Mouse (Mus musculus) embryonic facial prominence, embryonic 12.5 days (tissue): Measurements from ENCODE around the gene Gm35549. TPM values are rescaled to one million over a fixed set of nuclear protein-coding genes. Genes with fewer than 3 reads are reported as not detected.

Source experiments
- ATAC-seq: fragments of 200-750 bp; cut with Nextera tagmentation; 2 replicates; pipeline ENCODE4 v1.8.0; 2017; ENCODE audit not compliant: insufficient number of reproducible peaks, insufficient read depth, low FRiP score, low TSS enrichment
- H3K27ac ChIP-seq: fragments of 300-500 bp; sonication (generic); 2 replicates; pipeline ENCODE4 v1.5.1; 2016; ENCODE audit warnings: mild to moderate bottlenecking
- H3K27me3 ChIP-seq: fragments of 300-500 bp; sonication (generic); 2 replicates; pipeline ENCODE4 v1.6.1; 2016; ENCODE audit warnings: mild to moderate bottlenecking, moderate library complexity
- H3K36me3 ChIP-seq: fragments of 300-500 bp; sonication (generic); 2 replicates; pipeline ENCODE4 v1.6.1; 2016; ENCODE audit warnings: mild to moderate bottlenecking
- H3K4me1 ChIP-seq: fragments of 300-500 bp; sonication (generic); 2 replicates; pipeline ENCODE4 v1.6.1; 2016
- H3K4me2 ChIP-seq: fragments of 300-500 bp; sonication (generic); replicated peaks from 2 replicates; pipeline ENCODE4 v1.6.1; 2016; ENCODE audit warnings: mild to moderate bottlenecking, moderate library complexity
- H3K4me3 ChIP-seq: fragments of 300-500 bp; sonication (generic); 2 replicates; pipeline ENCODE4 v1.5.1; 2016; ENCODE audit warnings: mild to moderate bottlenecking
- H3K9ac ChIP-seq: fragments of 300-500 bp; sonication (generic); 2 replicates; pipeline ENCODE4 v1.6.1; 2016; ENCODE audit warnings: mild to moderate bottlenecking, moderate library complexity
- H3K9me3 ChIP-seq: fragments of 300-500 bp; sonication (generic); 2 replicates; pipeline ENCODE4 v1.6.1; 2016; ENCODE audit warnings: mild to moderate bottlenecking, moderate library complexity
- WGBS: fragments of 180-500 bp; shearing (Covaris S2); methylation state at CpG from one replicate; pipeline ENCODE4 v1.1.7; 2016; 5-methylcytosine and 5-hydroxymethylcytosine counted together
- polyA plus RNA-seq: library from polyadenylated mRNA; unstranded; fragments of >200 nt; fragmentation: Nextera tagmentation; extraction: Ambion mirVana; gene quantifications from 2 replicates; pipeline ENCODE4 v1.2.1, GENCODE M21; 2016

Gene Gm35549
- polyA plus RNA-seq: 0.55 and 0.67 TPM in 2 replicates

GRCm38 (mm10) chr9:122843760-122844159 lies at the start of gene Gm35549:
Gene Gm35549, minus strand, starts transcription at chr9:122844035.
- H3K4me3 ChIP-seq: no peak within 1 kb of the TSS
- no peak within 1 kb of the TSS for H3K27ac ChIP-seq
- H3K36me3 ChIP-seq: peaks cover 4% of the 10 kb centered on the region; the same call in 1 of the 2 replicates
- H3K9ac ChIP-seq: no peak within 1 kb of the TSS
- 88% methylated on average over 3 of the region's 3 CpGs for WGBS
- no peaks in the 10 kb centered on the region for H3K27me3 ChIP-seq
- no peaks in the 10 kb centered on the region for H3K9me3 ChIP-seq
- H3K4me1 ChIP-seq: no peaks in the 10 kb centered on the region
- no peak for ATAC-seq
- no peak within 1 kb of the TSS for H3K4me2 ChIP-seq

GRCm38 (mm10) chr9:122886372-122887179 lies 42.7 kb upstream of the Gm35549 start:
- Histone ChIP-seq H3K9me3 (no peaks in the 10 kb centered on the region), H3K4me3 (peak overlapping the region; percentile 76), H3K27me3 (no peaks in the 10 kb centered on the region), H3K36me3 (peaks cover 12% of the 10 kb centered on the region; the same call in 1 of the 2 replicates), H3K9ac (peak overlapping the region; percentile 77), H3K27ac (no peak overlapping the region), H3K4me2 (peak overlapping the region; percentile 77), H3K4me1 (peaks cover 4% of the 10 kb centered on the region; the same call in 1 of the 2 replicates)
- WGBS: 6% methylated on average over 54 of the region's 54 CpGs
- peak; percentile 72 for ATAC-seq

GRCm38 (mm10) chr9:122885385-122885784 lies 41.5 kb upstream of the Gm35549 start, which contains the start of gene Zkscan7:
Gene Zkscan7, plus strand, starts transcription at chr9:122885685.
- peak within 1 kb of the TSS; percentile 77 for H3K4me2 ChIP-seq
- no peaks in the 10 kb centered on the region for H3K27me3 ChIP-seq
- H3K36me3 ChIP-seq: peaks cover 5% of the 10 kb centered on the region; the same call in 1 of the 2 replicates
- no peak for ATAC-seq
- peaks cover 4% of the 10 kb centered on the region; the same call in 1 of the 2 replicates for H3K4me1 ChIP-seq
- no peak within 1 kb of the TSS for H3K9ac ChIP-seq
- H3K9me3 ChIP-seq: no peaks in the 10 kb centered on the region
- WGBS: 87% methylated on average over 3 of the region's 3 CpGs
- H3K4me3 ChIP-seq: peak within 1 kb of the TSS; percentile 76
- H3K27ac ChIP-seq: no peak within 1 kb of the TSS

- no peak for ATAC-seq
- Histone ChIP-seq H3K4me3 (no peak overlapping the region), H3K4me2 (no peak overlapping the region)
These were observed 31.3 kb upstream of the Gm35549 start for GRCm38 (mm10) chr9:122875145-122875544.

GRCm38 (mm10) chr9:122874653-122875052 lies 30.8 kb upstream of the Gm35549 start:
- no peak overlapping the region for H3K27ac ChIP-seq
- no peaks in the 10 kb centered on the region for H3K36me3 ChIP-seq
- WGBS: 77% methylated on average over 1 of the region's 1 CpGs
- H3K9me3 ChIP-seq: no peaks in the 10 kb centered on the region
- no peaks in the 10 kb centered on the region for H3K27me3 ChIP-seq
- ATAC-seq: no peak
- H3K4me2 ChIP-seq: no peak overlapping the region
- no peak overlapping the region for H3K4me3 ChIP-seq
- H3K4me1 ChIP-seq: no peaks in the 10 kb centered on the region
- no peak overlapping the region for H3K9ac ChIP-seq

More at GRCm38 (mm10) chr9:122875145-122875544, 31.3 kb upstream of the Gm35549 start:
- Histone ChIP-seq H3K27me3 (no peaks in the 10 kb centered on the region), H3K9me3 (no peaks in the 10 kb centered on the region), H3K9ac (no peak overlapping the region), H3K4me1 (no peaks in the 10 kb centered on the region), H3K36me3 (no peaks in the 10 kb centered on the region), H3K27ac (no peak overlapping the region)
- WGBS: 92% methylated on average over 2 of the region's 2 CpGs

GRCm38 (mm10) chr9:122872595-122872994 lies 28.8 kb upstream of the Gm35549 start:
- no peaks in the 10 kb centered on the region for H3K4me1 ChIP-seq
- no peak overlapping the region for H3K27ac ChIP-seq
- no peak overlapping the region for H3K4me3 ChIP-seq
- no peaks in the 10 kb centered on the region for H3K27me3 ChIP-seq
- no peak overlapping the region for H3K4me2 ChIP-seq
- H3K36me3 ChIP-seq: no peaks in the 10 kb centered on the region
- H3K9me3 ChIP-seq: no peaks in the 10 kb centered on the region
- whole genome bisulfite sequencing: 86% methylated on average over 4 of the region's 4 CpGs
- no peak for ATAC-seq
- no peak overlapping the region for H3K9ac ChIP-seq

- H3K9ac ChIP-seq: no peak overlapping the region
- H3K36me3 ChIP-seq: peaks cover 13% of the 10 kb centered on the region
- H3K27me3 ChIP-seq: no peaks in the 10 kb centered on the region
- ATAC-seq: no peak
- H3K4me3 ChIP-seq: peak overlapping the region; percentile 86
- H3K9me3 ChIP-seq: no peaks in the 10 kb centered on the region
- 83% methylated on average over 4 of the region's 4 CpGs for WGBS
- H3K4me2 ChIP-seq: peak overlapping the region; percentile 65
- peaks cover 15% of the 10 kb centered on the region for H3K4me1 ChIP-seq
- no peak overlapping the region for H3K27ac ChIP-seq
These were observed 22.4 kb upstream of the Gm35549 start for GRCm38 (mm10) chr9:122866192-122866591.

- WGBS: 1% methylated on average over 34 of the region's 34 CpGs
- H3K27me3 ChIP-seq: no peaks in the 10 kb centered on the region
- H3K4me2 ChIP-seq: peak within 1 kb of the TSS; percentile 65
- peaks cover 18% of the 10 kb centered on the region for H3K36me3 ChIP-seq
- peak; percentile 88 for ATAC-seq
- H3K4me1 ChIP-seq: peaks cover 15% of the 10 kb centered on the region
- peak within 1 kb of the TSS; percentile 89 for H3K9ac ChIP-seq
- no peaks in the 10 kb centered on the region for H3K9me3 ChIP-seq
- peak within 1 kb of the TSS; percentile 86 for H3K4me3 ChIP-seq
- peak within 1 kb of the TSS; percentile 77; the same call in 1 of the 2 replicates for H3K27ac ChIP-seq
These were observed 21.9 kb upstream of the Gm35549 start, which contains the start of gene Zfp445 for GRCm38 (mm10) chr9:122865697-122866166. Gene Zfp445, minus strand, starts transcription at chr9:122866006.

GRCm38 (mm10) chr9:122864848-122865247 lies 21.0 kb upstream of the Gm35549 start:
- peak overlapping the region; percentile 86 for H3K4me3 ChIP-seq
- peak overlapping the region; percentile 89 for H3K9ac ChIP-seq
- H3K27me3 ChIP-seq: no peaks in the 10 kb centered on the region
- H3K4me2 ChIP-seq: peak overlapping the region; percentile 65
- ATAC-seq: no peak
- no peak overlapping the region for H3K27ac ChIP-seq
- peaks cover 27% of the 10 kb centered on the region for H3K36me3 ChIP-seq
- H3K4me1 ChIP-seq: peaks cover 15% of the 10 kb centered on the region
- 64% methylated on average over 3 of the region's 3 CpGs for WGBS
- no peaks in the 10 kb centered on the region; the same call in 1 of the 2 replicates for H3K9me3 ChIP-seq

GRCm38 (mm10) chr9:122863731-122864130 lies 19.9 kb upstream of the Gm35549 start:
- Histone ChIP-seq H3K27ac (no peak overlapping the region), H3K36me3 (peaks cover 37% of the 10 kb centered on the region), H3K27me3 (no peaks in the 10 kb centered on the region), H3K4me2 (no peak overlapping the region), H3K4me3 (no peak overlapping the region), H3K4me1 (peaks cover 15% of the 10 kb centered on the region), H3K9me3 (no peaks in the 10 kb centered on the region; the same call in 1 of the 2 replicates), H3K9ac (no peak overlapping the region)
- no peak for ATAC-seq
- 91% methylated on average over 2 of the region's 2 CpGs for WGBS

GRCm38 (mm10) chr9:122860752-122861151 lies 16.9 kb upstream of the Gm35549 start:
- peaks cover 15% of the 10 kb centered on the region for H3K4me1 ChIP-seq
- H3K9ac ChIP-seq: no peak overlapping the region
- H3K4me3 ChIP-seq: no peak overlapping the region
- H3K27ac ChIP-seq: no peak overlapping the region
- no peaks in the 10 kb centered on the region for H3K27me3 ChIP-seq
- no peak for ATAC-seq
- no peak overlapping the region for H3K4me2 ChIP-seq
- H3K36me3 ChIP-seq: peaks cover 63% of the 10 kb centered on the region
- H3K9me3 ChIP-seq: no peaks in the 10 kb centered on the region; the same call in 1 of the 2 replicates

- H3K4me3 ChIP-seq: no peak overlapping the region
- WGBS: 97% methylated on average over 3 of the region's 3 CpGs
- H3K4me2 ChIP-seq: no peak overlapping the region
- H3K4me1 ChIP-seq: no peaks in the 10 kb centered on the region
- H3K9ac ChIP-seq: no peak overlapping the region
- peaks cover 91% of the 10 kb centered on the region for H3K36me3 ChIP-seq
- no peaks in the 10 kb centered on the region for H3K27me3 ChIP-seq
- no peaks in the 10 kb centered on the region; the same call in 1 of the 2 replicates for H3K9me3 ChIP-seq
- no peak overlapping the region for H3K27ac ChIP-seq
- no peak for ATAC-seq
These were observed 12.9 kb upstream of the Gm35549 start for GRCm38 (mm10) chr9:122856716-122857115.
